Mouse (Mus musculus): Measurements from ENCODE around the gene Hscb. TPM values are rescaled to one million over a fixed set of nuclear protein-coding genes. Genes with fewer than 3 reads are reported as not detected.

The Hscb gene
- polyA plus RNA-seq, 1 experiment, result 46.6 TPM

GRCm38 (mm10) chr5:110877666-110878505 is 38.3 kb upstream of the Hscb start:
- Histone ChIP-seq H3K4me1 (ENCODE audit: control insufficient read depth, insufficient read depth, low read length) (no peaks in the 10 kb centered on the region), H3K4me3 (ENCODE audit: low read depth, low read length) (no peak overlapping the region), H3K36me3 (ENCODE audit: control insufficient read depth, insufficient read depth, low read length, poor library complexity, severe bottlenecking) (peaks cover 10% of the 10 kb centered on the region), H3K9ac (ENCODE audit: low read depth, poor library complexity, severe bottlenecking) (no peak overlapping the region), H3K27me3 (ENCODE audit: control insufficient read depth, insufficient read depth, low read length, poor library complexity, severe bottlenecking) (no peaks in the 10 kb centered on the region), H3K27ac (ENCODE audit: insufficient read depth, low read length) (no peak overlapping the region), H3K9me3 (replicated peaks; ENCODE audit: control insufficient read depth, insufficient read depth, low read length, poor library complexity, severe bottlenecking) (no peaks in the 10 kb centered on the region)
- TF ChIP-seq EP300 (IDR thresholded peaks at IDR 0.05; ENCODE audit: insufficient read depth, low read depth, low read length) (no peak), POLR2A (IDR thresholded peaks at IDR 0.05; ENCODE audit: insufficient read depth, low read length) (no peak), CTCF (IDR thresholded peaks at IDR 0.05; ENCODE audit: low read depth, low read length) (no peak)

GRCm38 (mm10) chr5:110875286-110875685 is 35.7 kb upstream of the Hscb start:
- Histone ChIP-seq H3K27me3 (ENCODE audit: control insufficient read depth, insufficient read depth, low read length, poor library complexity, severe bottlenecking) (no peaks in the 10 kb centered on the region), H3K4me3 (ENCODE audit: low read depth, low read length) (no peak overlapping the region), H3K4me1 (ENCODE audit: control insufficient read depth, insufficient read depth, low read length) (no peaks in the 10 kb centered on the region), H3K27ac (ENCODE audit: insufficient read depth, low read length) (no peak overlapping the region), H3K36me3 (ENCODE audit: control insufficient read depth, insufficient read depth, low read length, poor library complexity, severe bottlenecking) (peaks cover 21% of the 10 kb centered on the region), H3K9me3 (replicated peaks; ENCODE audit: control insufficient read depth, insufficient read depth, low read length, poor library complexity, severe bottlenecking) (no peaks in the 10 kb centered on the region), H3K9ac (ENCODE audit: low read depth, poor library complexity, severe bottlenecking) (no peak overlapping the region)
- no peak for TF ChIP-seq POLR2A (IDR thresholded peaks at IDR 0.05; ENCODE audit: insufficient read depth, low read length)
- no peak for TF ChIP-seq EP300 (IDR thresholded peaks at IDR 0.05; ENCODE audit: insufficient read depth, low read depth, low read length)
- no peak for TF ChIP-seq CTCF (IDR thresholded peaks at IDR 0.05; ENCODE audit: low read depth, low read length)

- H3K27ac ChIP-seq (ENCODE audit: insufficient read depth, low read length), result no peak overlapping the region
- H3K4me1 ChIP-seq (ENCODE audit: control insufficient read depth, insufficient read depth, low read length), result no peaks in the 10 kb centered on the region
- no peak for TF ChIP-seq CTCF (IDR thresholded peaks at IDR 0.05; ENCODE audit: low read depth, low read length)
- no peak for TF ChIP-seq EP300 (IDR thresholded peaks at IDR 0.05; ENCODE audit: insufficient read depth, low read depth, low read length)
- no peak for TF ChIP-seq POLR2A (IDR thresholded peaks at IDR 0.05; ENCODE audit: insufficient read depth, low read length)
- no peak overlapping the region for H3K9ac ChIP-seq (ENCODE audit: low read depth, poor library complexity, severe bottlenecking)
- H3K36me3 ChIP-seq (ENCODE audit: control insufficient read depth, insufficient read depth, low read length, poor library complexity, severe bottlenecking), result peaks cover 27% of the 10 kb centered on the region
- H3K9me3 ChIP-seq (replicated peaks; ENCODE audit: control insufficient read depth, insufficient read depth, low read length, poor library complexity, severe bottlenecking), result no peaks in the 10 kb centered on the region
- H3K4me3 ChIP-seq (ENCODE audit: low read depth, low read length), result no peak overlapping the region
- no peaks in the 10 kb centered on the region for H3K27me3 ChIP-seq (ENCODE audit: control insufficient read depth, insufficient read depth, low read length, poor library complexity, severe bottlenecking)
Measured at GRCm38 (mm10) chr5:110874711-110875110, 35.1 kb upstream of the Hscb start.

- H3K4me3 ChIP-seq (ENCODE audit: low read depth, low read length), result no peak overlapping the region
- no peak overlapping the region for H3K27ac ChIP-seq (ENCODE audit: insufficient read depth, low read length)
- no peaks in the 10 kb centered on the region for H3K9me3 ChIP-seq (replicated peaks; ENCODE audit: control insufficient read depth, insufficient read depth, low read length, poor library complexity, severe bottlenecking)
- no peak for TF ChIP-seq CTCF (IDR thresholded peaks at IDR 0.05; ENCODE audit: low read depth, low read length)
- no peaks in the 10 kb centered on the region for H3K27me3 ChIP-seq (ENCODE audit: control insufficient read depth, insufficient read depth, low read length, poor library complexity, severe bottlenecking)
- peaks cover 37% of the 10 kb centered on the region for H3K36me3 ChIP-seq (ENCODE audit: control insufficient read depth, insufficient read depth, low read length, poor library complexity, severe bottlenecking)
- H3K4me1 ChIP-seq (ENCODE audit: control insufficient read depth, insufficient read depth, low read length), result no peaks in the 10 kb centered on the region
- H3K9ac ChIP-seq (ENCODE audit: low read depth, poor library complexity, severe bottlenecking), result no peak overlapping the region
Measured at GRCm38 (mm10) chr5:110873160-110873559, 33.6 kb upstream of the Hscb start.

GRCm38 (mm10) chr5:110869242-110869669 is 29.7 kb upstream of the Hscb start:
- TF ChIP-seq POLR2A (IDR thresholded peaks at IDR 0.05; ENCODE audit: insufficient read depth, low read length) (no peak), EP300 (IDR thresholded peaks at IDR 0.05; ENCODE audit: insufficient read depth, low read depth, low read length) (no peak)
- peaks cover 63% of the 10 kb centered on the region for H3K36me3 ChIP-seq (ENCODE audit: control insufficient read depth, insufficient read depth, low read length, poor library complexity, severe bottlenecking)
- H3K4me1 ChIP-seq (ENCODE audit: control insufficient read depth, insufficient read depth, low read length), result no peaks in the 10 kb centered on the region
- H3K27ac ChIP-seq (ENCODE audit: insufficient read depth, low read length), result no peak overlapping the region
- H3K9me3 ChIP-seq (replicated peaks; ENCODE audit: control insufficient read depth, insufficient read depth, low read length, poor library complexity, severe bottlenecking), result no peaks in the 10 kb centered on the region
- H3K27me3 ChIP-seq (ENCODE audit: control insufficient read depth, insufficient read depth, low read length, poor library complexity, severe bottlenecking), result no peaks in the 10 kb centered on the region
- H3K4me3 ChIP-seq (ENCODE audit: low read depth, low read length), result no peak overlapping the region
- no peak overlapping the region for H3K9ac ChIP-seq (ENCODE audit: low read depth, poor library complexity, severe bottlenecking)

- Histone ChIP-seq H3K4me3 (ENCODE audit: low read depth, low read length) (no peak overlapping the region), H3K36me3 (ENCODE audit: control insufficient read depth, insufficient read depth, low read length, poor library complexity, severe bottlenecking) (peaks cover 62% of the 10 kb centered on the region), H3K27ac (ENCODE audit: insufficient read depth, low read length) (no peak overlapping the region), H3K9ac (ENCODE audit: low read depth, poor library complexity, severe bottlenecking) (no peak overlapping the region), H3K27me3 (ENCODE audit: control insufficient read depth, insufficient read depth, low read length, poor library complexity, severe bottlenecking) (no peaks in the 10 kb centered on the region), H3K9me3 (replicated peaks; ENCODE audit: control insufficient read depth, insufficient read depth, low read length, poor library complexity, severe bottlenecking) (no peaks in the 10 kb centered on the region), H3K4me1 (ENCODE audit: control insufficient read depth, insufficient read depth, low read length) (no peaks in the 10 kb centered on the region)
- no peak for TF ChIP-seq POLR2A (IDR thresholded peaks at IDR 0.05; ENCODE audit: insufficient read depth, low read length)
- TF ChIP-seq EP300 (IDR thresholded peaks at IDR 0.05; ENCODE audit: insufficient read depth, low read depth, low read length), result no peak
- TF ChIP-seq CTCF (IDR thresholded peaks at IDR 0.05; ENCODE audit: low read depth, low read length), result no peak
Measured at GRCm38 (mm10) chr5:110868460-110868859, 28.9 kb upstream of the Hscb start.
